Mouse (Mus musculus): Measurements from ENCODE around the gene Draxin. TPM values are rescaled to one million over a fixed set of nuclear protein-coding genes. Genes with fewer than 3 reads are reported as not detected.

Draxin gene
- polyA plus RNA-seq, 1 experiment from 2014 or later: 0.13 TPM

- peak; percentile 63 for DNase-seq
- H3K36me3 ChIP-seq: no peaks in the 10 kb centered on the region
- peak; percentile 55 for ATAC-seq (ENCODE audit: low read depth)
- no peak overlapping the region for H3K4me2 ChIP-seq
- H3K4me3 ChIP-seq (replicated peaks): no peak overlapping the region
- H3K9ac ChIP-seq: no peak overlapping the region
- WGBS (ENCODE audit: insufficient replicate concordance): 7% methylated on average over 15 of the region's 15 CpGs
- H3K4me1 ChIP-seq (replicated peaks): peaks cover 7% of the 10 kb centered on the region; the same call in 1 of the 2 replicates
- H3K27ac ChIP-seq: no peak overlapping the region
- peaks cover 5% of the 10 kb centered on the region; the same call in 1 of the 2 replicates for H3K27me3 ChIP-seq
- H3K9me3 ChIP-seq (replicated peaks): no peaks in the 10 kb centered on the region; the same call in 1 of the 2 replicates
These were observed 15.6 kb downstream of the Draxin start for GRCm38 (mm10) chr4:148114758-148115391.

- WGBS (ENCODE audit: insufficient replicate concordance): 54% methylated on average over 12 of the region's 12 CpGs
These were observed 18.0 kb downstream of the Draxin start for GRCm38 (mm10) chr4:148112519-148112918.

GRCm38 (mm10) chr4:148109215-148109614 is 21.3 kb downstream of the Draxin start:
- Histone ChIP-seq H3K4me3 (replicated peaks) (no peak overlapping the region), H3K4me1 (replicated peaks) (no peaks in the 10 kb centered on the region; the same call in 1 of the 2 replicates), H3K4me2 (no peak overlapping the region), H3K36me3 (no peaks in the 10 kb centered on the region), H3K9me3 (replicated peaks) (no peaks in the 10 kb centered on the region), H3K27ac (no peak overlapping the region), H3K9ac (no peak overlapping the region), H3K27me3 (peaks cover 16% of the 10 kb centered on the region)
- DNase-seq (no peak), ATAC-seq (ENCODE audit: low read depth) (peak; percentile 60)
- WGBS (ENCODE audit: insufficient replicate concordance): 13% methylated on average over 5 of the region's 5 CpGs

More at GRCm38 (mm10) chr4:148112519-148112918, 18.0 kb downstream of the Draxin start:
- Histone ChIP-seq H3K9ac (no peak overlapping the region), H3K4me1 (replicated peaks) (peaks cover 7% of the 10 kb centered on the region), H3K4me2 (no peak overlapping the region), H3K4me3 (replicated peaks) (no peak overlapping the region), H3K9me3 (replicated peaks) (no peaks in the 10 kb centered on the region; the same call in 1 of the 2 replicates), H3K27ac (no peak overlapping the region), H3K36me3 (no peaks in the 10 kb centered on the region), H3K27me3 (peaks cover 13% of the 10 kb centered on the region)
- no peak for DNase-seq
- ATAC-seq (ENCODE audit: low read depth): no peak

GRCm38 (mm10) chr4:148108565-148109100 is 21.9 kb downstream of the Draxin start:
- H3K4me2 ChIP-seq: no peak overlapping the region
- H3K27me3 ChIP-seq: peaks cover 16% of the 10 kb centered on the region
- no peak for ATAC-seq (ENCODE audit: low read depth)
- H3K9me3 ChIP-seq (replicated peaks): no peaks in the 10 kb centered on the region
- no peak for DNase-seq
- no peak overlapping the region for H3K4me3 ChIP-seq (replicated peaks)
- H3K36me3 ChIP-seq: no peaks in the 10 kb centered on the region
- 20% methylated on average over 7 of the region's 7 CpGs for WGBS (ENCODE audit: insufficient replicate concordance)
- H3K4me1 ChIP-seq (replicated peaks): no peaks in the 10 kb centered on the region; the same call in 1 of the 2 replicates
- H3K27ac ChIP-seq: peak overlapping the region; percentile 36; the same call in 1 of the 2 replicates
- H3K9ac ChIP-seq: no peak overlapping the region

- no peaks in the 10 kb centered on the region for H3K36me3 ChIP-seq
- H3K9ac ChIP-seq: no peak overlapping the region
- peaks cover 16% of the 10 kb centered on the region for H3K27me3 ChIP-seq
- H3K4me1 ChIP-seq (replicated peaks): no peaks in the 10 kb centered on the region; the same call in 1 of the 2 replicates
- DNase-seq: no peak
- 0 out of 2 replicates have a peak overlapping the region, but pooled peaks have one; percentile 36 for H3K27ac ChIP-seq
- WGBS (ENCODE audit: insufficient replicate concordance): 49% methylated on average over 22 of the region's 22 CpGs
- H3K4me3 ChIP-seq (replicated peaks): no peak overlapping the region
- H3K4me2 ChIP-seq: no peak overlapping the region
- no peak for ATAC-seq (ENCODE audit: low read depth)
- H3K9me3 ChIP-seq (replicated peaks): no peaks in the 10 kb centered on the region
These were observed 22.7 kb downstream of the Draxin start for GRCm38 (mm10) chr4:148107621-148108291.

GRCm38 (mm10) chr4:148104146-148104545 is 26.4 kb downstream of the Draxin start:
- DNase-seq (no peak), ATAC-seq (ENCODE audit: low read depth) (no peak)
- peaks cover 8% of the 10 kb centered on the region; the same call in 1 of the 2 replicates for H3K4me1 ChIP-seq (replicated peaks)
- H3K4me2 ChIP-seq: no peak overlapping the region
- H3K9ac ChIP-seq: no peak overlapping the region
- 71% methylated on average over 3 of the region's 3 CpGs for WGBS (ENCODE audit: insufficient replicate concordance)
- peaks cover 16% of the 10 kb centered on the region for H3K27me3 ChIP-seq
- no peaks in the 10 kb centered on the region for H3K36me3 ChIP-seq
- no peaks in the 10 kb centered on the region for H3K9me3 ChIP-seq (replicated peaks)
- H3K27ac ChIP-seq: no peak overlapping the region
- H3K4me3 ChIP-seq (replicated peaks): no peak overlapping the region

- Histone ChIP-seq H3K9ac (no peak overlapping the region; the same call in 1 of the 2 replicates), H3K36me3 (no peaks in the 10 kb centered on the region), H3K4me2 (peak overlapping the region; percentile 45), H3K9me3 (replicated peaks) (no peaks in the 10 kb centered on the region), H3K27me3 (peaks cover 3% of the 10 kb centered on the region; the same call in 1 of the 2 replicates), H3K4me3 (replicated peaks) (no peak overlapping the region), H3K4me1 (replicated peaks) (0 out of 2 replicates have a peak, but pooled peaks cover 8% of the 10 kb centered on the region), H3K27ac (no peak overlapping the region)
- peak; percentile 60 for ATAC-seq (ENCODE audit: low read depth)
- WGBS (ENCODE audit: insufficient replicate concordance): 16% methylated on average over 29 of the region's 29 CpGs
- no peak for DNase-seq
These were observed 28.5 kb downstream of the Draxin start for GRCm38 (mm10) chr4:148101801-148102527.

GRCm38 (mm10) chr4:148098666-148099065 is 31.8 kb downstream of the Draxin start:
- H3K4me2 ChIP-seq: no peak overlapping the region
- no peak for ATAC-seq (ENCODE audit: low read depth)
- H3K9ac ChIP-seq: no peak overlapping the region
- 42% methylated on average over 3 of the region's 3 CpGs for WGBS (ENCODE audit: insufficient replicate concordance)
- H3K4me1 ChIP-seq (replicated peaks): 0 out of 2 replicates have a peak, but pooled peaks cover 8% of the 10 kb centered on the region
- DNase-seq: no peak
- no peak overlapping the region for H3K4me3 ChIP-seq (replicated peaks)
- H3K27ac ChIP-seq: no peak overlapping the region
- H3K9me3 ChIP-seq (replicated peaks): no peaks in the 10 kb centered on the region
- no peaks in the 10 kb centered on the region for H3K27me3 ChIP-seq
- H3K36me3 ChIP-seq: no peaks in the 10 kb centered on the region

GRCm38 (mm10) chr4:148097936-148098335 is 32.6 kb downstream of the Draxin start:
- no peak overlapping the region for H3K4me2 ChIP-seq
- WGBS (ENCODE audit: insufficient replicate concordance): 66% methylated on average over 2 of the region's 2 CpGs
- H3K4me3 ChIP-seq (replicated peaks): no peak overlapping the region
- no peaks in the 10 kb centered on the region for H3K27me3 ChIP-seq
- 0 out of 2 replicates have a peak, but pooled peaks cover 8% of the 10 kb centered on the region for H3K4me1 ChIP-seq (replicated peaks)
- no peaks in the 10 kb centered on the region for H3K9me3 ChIP-seq (replicated peaks)
- no peak overlapping the region for H3K27ac ChIP-seq
- ATAC-seq (ENCODE audit: low read depth) (no peak), DNase-seq (no peak)
- no peaks in the 10 kb centered on the region for H3K36me3 ChIP-seq
- no peak overlapping the region for H3K9ac ChIP-seq

- no peak overlapping the region for H3K9ac ChIP-seq
- 65% methylated on average over 4 of the region's 4 CpGs for WGBS (ENCODE audit: insufficient replicate concordance)
- no peaks in the 10 kb centered on the region for H3K36me3 ChIP-seq
- no peak overlapping the region for H3K27ac ChIP-seq
- no peaks in the 10 kb centered on the region for H3K9me3 ChIP-seq (replicated peaks)
- H3K4me3 ChIP-seq (replicated peaks): no peak overlapping the region
- no peaks in the 10 kb centered on the region for H3K4me1 ChIP-seq (replicated peaks)
- H3K27me3 ChIP-seq: no peaks in the 10 kb centered on the region
- no peak for DNase-seq
- no peak for ATAC-seq (ENCODE audit: low read depth)
- H3K4me2 ChIP-seq: no peak overlapping the region
These were observed 35.4 kb downstream of the Draxin start for GRCm38 (mm10) chr4:148095081-148095480.

GRCm38 (mm10) chr4:148094161-148094560 is 36.3 kb downstream of the Draxin start:
- no peaks in the 10 kb centered on the region for H3K27me3 ChIP-seq
- H3K9me3 ChIP-seq (replicated peaks): no peaks in the 10 kb centered on the region
- H3K4me3 ChIP-seq (replicated peaks): no peak overlapping the region
- no peak overlapping the region for H3K9ac ChIP-seq
- H3K4me2 ChIP-seq: no peak overlapping the region
- no peaks in the 10 kb centered on the region for H3K4me1 ChIP-seq (replicated peaks)
- no peak overlapping the region for H3K27ac ChIP-seq
- 65% methylated on average over 5 of the region's 5 CpGs for WGBS (ENCODE audit: insufficient replicate concordance)
- ATAC-seq (ENCODE audit: low read depth): no peak
- H3K36me3 ChIP-seq: no peaks in the 10 kb centered on the region
- no peak for DNase-seq
